Mouse (Mus musculus) megakaryocyte progenitor cell, adult 5-6 weeks (primary cell): ENCODE data around the gene Chd6. TPM values are rescaled to one million over a fixed set of nuclear protein-coding genes. Genes with fewer than 3 reads are reported as not detected.

Source experiments
- ATAC-seq: replicated peaks from 2 replicates; pipeline ENCODE4 v1.8.0; 2016; ENCODE audit warnings: mild to moderate bottlenecking, moderate TSS enrichment, inconsistent platforms; ENCODE audit not compliant: poor library complexity
- total RNA-seq, 2 experiments: library from RNA; stranded (forward) in 1 of 2; stranded (reverse) in 1 of 2; fragments of 157-497, 149-512 nt in 1 of 2; fragments of 200-1000 nt in 1 of 2; gene quantifications; 2 replicates each; pipeline versions ENCODE4 v1.2.3 to v1.2.4; 2015 to 2017

Chd6 gene
- total RNA-seq, 2 experiments from 2014 or later: 24.5 to 38.9 TPM

- ATAC-seq: no peak
Measured at GRCm38 (mm10) chr2:160940930-160941709, 167.8 kb downstream of the Chd6 start.

- ATAC-seq: no peak
Measured at GRCm38 (mm10) chr2:160934451-160934850, 174.4 kb downstream of the Chd6 start.

GRCm38 (mm10) chr2:160933890-160934289 lies 175.0 kb downstream of the Chd6 start:
- ATAC-seq: 0 out of 2 replicates have a peak, but pooled peaks have one; percentile 39

GRCm38 (mm10) chr2:160932981-160933380 lies 175.9 kb downstream of the Chd6 start:
- no peak for ATAC-seq

- no peak for ATAC-seq
Measured at GRCm38 (mm10) chr2:160932325-160932724, 176.6 kb downstream of the Chd6 start.

- ATAC-seq: no peak
Measured at GRCm38 (mm10) chr2:160931378-160931777, 177.5 kb downstream of the Chd6 start.

- ATAC-seq: no peak
Measured at GRCm38 (mm10) chr2:160925203-160925602, 183.7 kb downstream of the Chd6 start.

- no peak for ATAC-seq
Measured at GRCm38 (mm10) chr2:160921285-160921684, 187.6 kb downstream of the Chd6 start.

- ATAC-seq: no peak
Measured at GRCm38 (mm10) chr2:160918930-160919215, 190.0 kb downstream of the Chd6 start.

- ATAC-seq: no peak
Measured at GRCm38 (mm10) chr2:160918154-160918929, 190.5 kb downstream of the Chd6 start.

- ATAC-seq: no peak
Measured at GRCm38 (mm10) chr2:160917313-160917712, 191.6 kb downstream of the Chd6 start.

- no peak for ATAC-seq
Measured at GRCm38 (mm10) chr2:160916714-160917113, 192.2 kb downstream of the Chd6 start.

GRCm38 (mm10) chr2:160915821-160916610 lies 192.9 kb downstream of the Chd6 start:
- no peak for ATAC-seq

GRCm38 (mm10) chr2:160914656-160915055 lies 194.2 kb downstream of the Chd6 start:
- no peak for ATAC-seq

- no peak for ATAC-seq
Measured at GRCm38 (mm10) chr2:160912231-160912671, 196.6 kb downstream of the Chd6 start, which contains the start of gene Emilin3. Gene Emilin3 (minus strand): TSS chr2:160912328.

GRCm38 (mm10) chr2:160911558-160912201 lies 197.2 kb downstream of the Chd6 start:
- 0 out of 2 replicates have a peak, but pooled peaks have one; percentile 19 for ATAC-seq

- no peak for ATAC-seq
Measured at GRCm38 (mm10) chr2:160910633-160911032, 198.2 kb downstream of the Chd6 start.

GRCm38 (mm10) chr2:160908607-160909006 lies 200.3 kb downstream of the Chd6 start:
- no peak for ATAC-seq

GRCm38 (mm10) chr2:160906101-160906500 lies 202.8 kb downstream of the Chd6 start:
- ATAC-seq: no peak

- ATAC-seq: no peak
Measured at GRCm38 (mm10) chr2:160905301-160905700, 203.6 kb downstream of the Chd6 start.
